Mouse (Mus musculus) stomach, embryonic 15.5 days (tissue): ENCODE measurements around the gene Fzd5. TPM values are rescaled to one million over a fixed set of nuclear protein-coding genes. Genes with fewer than 3 reads are reported as not detected.
A peak's percentile ranks its signal among the peaks of the same experiment; 100 is the strongest.

Source experiments
- ATAC-seq: fragments of 200-750 bp; cut with Nextera tagmentation; 2 replicates; pipeline ENCODE4 v1.8.0; 2017; ENCODE audit warnings: low read depth, moderate number of reproducible peaks, moderate TSS enrichment; ENCODE audit not compliant: insufficient read depth, low FRiP score
- H3K27ac ChIP-seq: fragments of 300-500 bp; sonication (generic); 2 replicates; pipeline ENCODE4 v1.5.1; 2015; ENCODE audit warnings: mild to moderate bottlenecking, inconsistent platforms
- H3K27me3 ChIP-seq: fragments of 300-500 bp; sonication (generic); replicated peaks from 2 replicates; pipeline ENCODE4 v1.6.1; 2015; ENCODE audit warnings: inconsistent platforms
- H3K36me3 ChIP-seq: fragments of 300-500 bp; sonication (generic); 2 replicates; pipeline ENCODE4 v1.6.1; 2015; ENCODE audit warnings: inconsistent platforms
- H3K4me1 ChIP-seq: fragments of 300-500 bp; sonication (generic); 2 replicates; pipeline ENCODE4 v1.6.1; 2015; ENCODE audit warnings: inconsistent platforms
- H3K4me2 ChIP-seq: fragments of 300-500 bp; sonication (generic); 2 replicates; pipeline ENCODE4 v1.6.1; 2015; ENCODE audit warnings: mild to moderate bottlenecking, inconsistent platforms
- H3K4me3 ChIP-seq: fragments of 300-500 bp; sonication (generic); replicated peaks from 2 replicates; pipeline ENCODE4 v1.5.1; 2015; ENCODE audit warnings: inconsistent platforms
- H3K9ac ChIP-seq: fragments of 300-500 bp; sonication (generic); 2 replicates; pipeline ENCODE4 v1.6.1; 2015; ENCODE audit warnings: inconsistent platforms
- H3K9me3 ChIP-seq: fragments of 300-500 bp; sonication (generic); 2 replicates; pipeline ENCODE4 v1.6.1; 2016; ENCODE audit warnings: inconsistent platforms
- WGBS: fragments of 180-500 bp; shearing (Covaris S2); methylation state at CpG from one replicate; pipeline ENCODE4 v1.1.7; 2015; 5-methylcytosine and 5-hydroxymethylcytosine counted together
- polyA plus RNA-seq: library from polyadenylated mRNA; unstranded; fragments of >200 nt; fragmentation: Nextera tagmentation; extraction: Ambion mirVana; gene quantifications from 2 replicates; pipeline ENCODE4 v1.2.1, GENCODE M21; 2015

Fzd5 gene
- polyA plus RNA-seq, 1 experiment from 2014 or later, result 7.3 TPM

DNA sequence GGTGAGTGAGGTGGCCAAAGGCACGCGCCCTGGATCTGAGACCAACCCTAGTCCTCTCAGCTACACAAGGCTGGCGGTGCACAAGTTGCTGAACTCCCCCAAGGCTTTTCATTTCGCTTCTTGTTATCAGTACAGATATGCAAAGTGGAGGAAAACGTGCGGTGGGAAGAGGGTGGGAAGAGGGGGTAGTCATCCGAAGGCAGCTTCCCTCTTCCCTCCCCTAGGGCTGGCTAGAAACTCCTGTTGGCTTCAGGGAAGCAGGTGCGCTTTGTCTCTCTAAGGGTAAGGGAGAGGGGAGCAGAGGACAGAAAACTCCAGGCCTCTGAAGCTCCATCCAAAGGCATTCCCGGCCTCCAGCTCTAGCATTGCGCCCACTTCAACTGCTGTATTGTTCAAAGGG is 5.4 kb downstream of the Fzd5 start:
- peak; percentile 31 for ATAC-seq
- H3K4me1 ChIP-seq, result peaks cover 32% of the 10 kb centered on the region
- H3K4me2 ChIP-seq, result peak overlapping the region; percentile 95
- 0 out of 2 replicates have a peak, but pooled peaks cover 3% of the 10 kb centered on the region for H3K36me3 ChIP-seq
- WGBS, result 48% methylated on average over 10 of the region's 10 CpGs
- no peak overlapping the region for H3K27ac ChIP-seq
- H3K27me3 ChIP-seq, result no peaks in the 10 kb centered on the region
- no peak overlapping the region for H3K9ac ChIP-seq
- peak overlapping the region; percentile 18 for H3K4me3 ChIP-seq
- H3K9me3 ChIP-seq, result no peaks in the 10 kb centered on the region

DNA sequence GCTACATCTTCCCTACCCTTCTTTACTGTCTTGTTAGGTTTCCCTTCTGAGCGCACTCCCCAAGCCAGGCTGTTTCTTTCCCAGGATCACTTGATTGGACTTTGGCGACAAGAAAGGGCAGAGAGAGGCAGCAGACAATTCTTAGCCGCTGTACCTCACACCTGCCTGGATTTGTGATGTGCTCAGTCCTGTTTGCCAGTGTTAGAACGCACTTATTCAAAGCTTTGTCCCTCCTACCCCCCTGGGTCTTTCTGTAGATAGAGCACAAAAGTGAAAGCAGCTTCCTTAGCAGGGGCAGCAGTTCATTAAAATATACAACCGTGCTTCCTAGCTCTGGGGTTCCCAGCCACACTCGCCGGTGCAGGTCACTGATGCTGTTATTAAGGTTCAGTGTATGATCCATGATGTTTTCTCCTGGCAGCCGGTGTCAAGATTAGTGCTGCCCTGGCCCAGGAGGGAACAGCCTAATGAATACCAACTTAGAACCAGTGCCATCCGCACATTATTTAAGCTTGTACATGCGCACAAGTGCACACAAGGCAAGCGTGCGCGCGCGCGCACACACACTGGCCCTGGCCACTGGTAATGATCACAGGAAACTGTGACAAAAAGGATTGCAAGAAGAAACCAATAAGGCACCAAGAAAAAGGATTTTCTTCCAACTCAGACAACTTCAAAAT is 6.1 kb downstream of the Fzd5 start:
- H3K4me2 ChIP-seq, result peak overlapping the region; percentile 95; the same call in 1 of the 2 replicates

DNA sequence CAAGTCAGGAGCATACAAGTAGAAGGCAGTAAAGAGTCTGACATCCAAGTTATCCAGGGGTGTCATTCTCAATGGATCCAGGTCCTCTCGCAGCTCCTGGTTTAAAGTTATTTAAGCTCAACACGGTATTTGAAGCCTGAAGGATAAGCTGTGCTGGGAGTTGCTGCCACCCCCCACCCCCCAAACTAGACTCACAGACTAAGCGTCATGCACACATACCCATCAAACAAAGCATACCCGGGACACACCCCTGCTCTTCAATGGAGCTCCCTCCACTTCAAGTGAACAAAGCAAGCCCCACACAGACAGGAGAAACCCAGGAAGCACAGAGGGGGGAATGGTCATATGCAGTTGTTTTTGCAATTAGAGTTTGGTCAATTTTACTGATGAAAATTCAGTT is 7.5 kb downstream of the Fzd5 start:
- no peak for ATAC-seq

More for the DNA sequence above, 6.1 kb downstream of the Fzd5 start:
- ATAC-seq, result no peak
- Histone ChIP-seq H3K4me3 (no peak overlapping the region), H3K4me1 (peaks cover 32% of the 10 kb centered on the region), H3K27me3 (no peaks in the 10 kb centered on the region), H3K27ac (no peak overlapping the region), H3K36me3 (0 out of 2 replicates have a peak, but pooled peaks cover 3% of the 10 kb centered on the region), H3K9ac (no peak overlapping the region), H3K9me3 (no peaks in the 10 kb centered on the region)
- WGBS, result 66% methylated on average over 16 of the region's 16 CpGs

DNA sequence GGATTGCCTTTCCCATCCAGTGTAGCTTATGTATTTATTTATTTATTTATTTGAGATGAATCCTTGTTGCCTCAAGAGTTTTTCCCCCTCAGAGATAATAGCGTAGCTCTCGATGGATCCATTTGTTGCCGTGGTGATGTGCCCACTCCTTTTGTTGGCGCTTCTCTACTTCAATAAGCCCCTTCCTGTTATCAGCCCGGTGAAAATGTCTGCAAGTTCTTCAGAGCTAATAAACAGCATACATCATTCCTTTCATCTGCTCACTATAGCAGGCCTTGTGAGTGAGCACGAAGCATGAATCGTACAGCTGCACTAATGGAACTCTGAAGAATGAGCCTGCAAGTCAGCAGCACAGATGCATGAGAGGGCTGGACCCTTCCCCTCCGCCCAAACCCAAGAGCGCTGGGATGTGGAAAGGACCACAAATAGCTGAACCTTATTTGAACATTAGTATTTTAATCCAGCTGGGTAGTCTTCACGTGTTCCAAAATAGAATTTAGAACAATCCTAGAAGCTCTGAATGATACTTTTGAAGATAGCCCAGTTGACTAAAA is 16.4 kb downstream of the Fzd5 start:
- no peak for ATAC-seq
- WGBS, result 56% methylated on average over 10 of the region's 10 CpGs

More for the DNA sequence above, 7.5 kb downstream of the Fzd5 start:
- Histone ChIP-seq H3K9me3 (no peaks in the 10 kb centered on the region), H3K4me1 (peaks cover 22% of the 10 kb centered on the region), H3K27ac (no peak overlapping the region), H3K9ac (no peak overlapping the region), H3K27me3 (no peaks in the 10 kb centered on the region), H3K4me3 (no peak overlapping the region), H3K4me2 (no peak overlapping the region), H3K36me3 (0 out of 2 replicates have a peak, but pooled peaks cover 3% of the 10 kb centered on the region)
- WGBS, result 70% methylated on average over 4 of the region's 4 CpGs

DNA sequence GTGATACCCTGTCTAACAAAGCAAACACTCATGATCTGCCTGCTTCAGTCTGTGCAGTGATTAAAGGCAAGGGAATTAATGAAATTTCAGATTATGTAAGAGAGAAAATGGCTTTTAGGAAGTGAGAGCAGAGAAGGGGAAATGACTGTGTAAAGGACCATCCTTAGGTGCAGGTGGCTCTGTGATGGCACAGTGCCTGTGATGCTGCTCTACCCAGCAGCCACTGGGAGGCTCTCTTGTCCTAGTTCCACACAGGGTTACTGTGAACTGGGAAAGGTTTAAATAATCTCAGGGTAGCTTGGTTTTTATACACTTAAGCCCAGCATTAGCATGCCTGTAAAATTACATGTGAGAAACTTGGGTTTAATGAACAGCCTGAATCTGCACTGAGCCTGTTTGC is 20.0 kb downstream of the Fzd5 start:
- Histone ChIP-seq H3K27me3 (no peaks in the 10 kb centered on the region), H3K36me3 (no peaks in the 10 kb centered on the region), H3K9me3 (no peaks in the 10 kb centered on the region), H3K9ac (no peak overlapping the region), H3K4me1 (0 out of 2 replicates have a peak, but pooled peaks cover 3% of the 10 kb centered on the region), H3K27ac (no peak overlapping the region), H3K4me2 (no peak overlapping the region), H3K4me3 (no peak overlapping the region)
- ATAC-seq, result peak; percentile 63; the same call in 1 of the 2 replicates

More for the DNA sequence above, 16.4 kb downstream of the Fzd5 start:
- Histone ChIP-seq H3K9me3 (no peaks in the 10 kb centered on the region), H3K36me3 (no peaks in the 10 kb centered on the region), H3K4me1 (0 out of 2 replicates have a peak, but pooled peaks cover 3% of the 10 kb centered on the region), H3K4me2 (no peak overlapping the region), H3K9ac (no peak overlapping the region), H3K27ac (no peak overlapping the region), H3K4me3 (no peak overlapping the region), H3K27me3 (no peaks in the 10 kb centered on the region)

DNA sequence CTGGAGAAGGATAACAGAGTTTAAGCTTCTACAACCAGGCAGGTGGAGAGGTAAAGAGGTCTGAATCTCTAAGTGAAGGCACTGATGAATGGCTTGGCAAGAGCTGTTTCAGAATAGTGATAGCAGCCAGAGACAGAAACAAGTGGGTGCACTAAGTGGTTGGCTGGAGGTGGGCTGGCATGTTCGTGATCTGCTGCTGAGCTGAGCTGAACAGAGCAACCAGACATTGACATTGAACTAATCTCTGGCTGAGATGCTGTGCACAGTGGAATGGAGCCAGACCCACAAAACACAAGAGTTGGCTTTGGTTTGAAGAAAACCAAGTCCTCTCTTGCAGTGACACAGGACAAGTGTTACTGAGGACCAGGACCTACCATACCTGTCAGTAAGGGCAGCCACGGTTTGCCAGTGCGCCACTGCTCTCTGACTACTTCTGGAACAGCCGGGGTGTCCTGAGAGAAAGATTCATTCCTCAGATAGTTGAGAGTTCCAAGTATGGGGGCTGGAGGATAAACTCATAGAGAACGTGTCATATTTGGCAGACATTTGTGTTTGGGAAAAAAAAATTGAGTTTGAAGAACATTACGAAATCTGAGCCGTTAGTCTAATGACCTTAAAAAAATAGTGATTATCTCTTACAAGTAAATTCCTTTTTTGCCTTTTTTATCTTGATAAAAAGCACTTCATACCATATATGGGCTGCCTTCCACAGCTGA is 20.8 kb downstream of the Fzd5 start:
- no peaks in the 10 kb centered on the region for H3K27me3 ChIP-seq
- H3K4me1 ChIP-seq, result 0 out of 2 replicates have a peak, but pooled peaks cover 3% of the 10 kb centered on the region
- H3K9me3 ChIP-seq, result no peaks in the 10 kb centered on the region
- no peak for ATAC-seq
- no peak overlapping the region for H3K4me2 ChIP-seq
- H3K36me3 ChIP-seq, result no peaks in the 10 kb centered on the region
- H3K9ac ChIP-seq, result no peak overlapping the region
- H3K4me3 ChIP-seq, result no peak overlapping the region
- WGBS, result 72% methylated on average over 7 of the region's 7 CpGs
- H3K27ac ChIP-seq, result no peak overlapping the region

DNA sequence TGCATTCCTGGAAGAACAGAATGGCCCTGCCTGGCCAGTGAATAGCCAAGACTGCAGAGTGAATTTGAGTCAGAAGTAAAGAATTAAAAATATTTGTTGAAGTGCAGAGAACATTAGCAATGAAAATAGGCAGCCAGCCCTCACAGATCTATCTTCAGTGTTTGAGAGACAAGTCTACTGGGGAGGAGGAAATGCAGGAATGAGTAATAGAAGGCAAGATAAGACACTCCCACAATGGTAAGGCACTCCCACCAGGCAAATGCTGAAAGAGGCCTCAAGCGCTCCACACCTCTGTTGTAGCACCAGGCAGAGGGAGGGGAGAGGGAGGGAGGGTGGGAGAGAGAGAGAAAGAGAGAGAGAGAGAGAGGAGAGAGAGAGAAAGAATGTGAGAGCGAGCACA is 22.1 kb downstream of the Fzd5 start:
- Histone ChIP-seq H3K36me3 (no peaks in the 10 kb centered on the region), H3K9me3 (no peaks in the 10 kb centered on the region), H3K27me3 (no peaks in the 10 kb centered on the region), H3K4me2 (no peak overlapping the region), H3K27ac (peak overlapping the region; percentile 48; the same call in 1 of the 2 replicates), H3K4me3 (no peak overlapping the region), H3K4me1 (no peaks in the 10 kb centered on the region), H3K9ac (no peak overlapping the region)
- WGBS, result 55% methylated on average over 2 of the region's 2 CpGs
- peak; percentile 82 for ATAC-seq

DNA sequence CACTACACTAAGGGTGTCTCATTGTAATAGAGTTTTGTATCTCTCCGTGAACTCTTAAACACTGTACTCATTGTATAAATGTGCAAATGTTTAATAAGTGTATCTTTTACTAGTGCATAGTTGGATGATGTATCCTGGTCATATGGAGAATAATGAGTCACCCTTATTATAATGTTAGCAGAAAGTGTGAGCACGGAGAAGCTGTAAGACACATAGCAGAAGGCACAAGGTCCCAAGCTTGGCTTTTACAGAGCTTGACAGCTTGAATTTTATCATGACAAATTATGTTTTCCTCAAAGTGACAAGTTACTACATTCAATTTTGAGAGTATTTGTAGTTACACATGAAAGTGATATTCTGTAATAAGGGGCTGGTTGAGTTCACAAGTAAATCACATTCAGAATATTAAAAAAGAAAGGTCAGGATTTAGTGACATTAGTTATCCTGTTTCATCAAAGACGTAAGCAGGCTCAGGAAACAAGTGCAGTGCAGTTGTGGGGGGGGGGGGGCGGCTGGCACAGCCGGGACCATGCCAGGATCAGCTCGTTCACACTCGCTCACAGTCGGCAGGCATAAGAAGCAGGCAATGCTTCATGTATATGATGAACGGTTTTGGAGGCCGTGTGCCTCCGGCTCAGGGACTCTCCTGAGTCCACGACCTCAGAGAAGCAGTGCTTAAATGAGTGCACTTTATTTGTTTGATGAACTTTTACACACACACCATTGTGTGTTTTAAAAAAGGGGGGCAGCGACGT is 25.4 kb downstream of the Fzd5 start:
- no peaks in the 10 kb centered on the region for H3K4me1 ChIP-seq
- no peaks in the 10 kb centered on the region for H3K36me3 ChIP-seq
- WGBS, result 69% methylated on average over 14 of the region's 14 CpGs
- no peak for ATAC-seq
- H3K27ac ChIP-seq, result no peak overlapping the region
- H3K9me3 ChIP-seq, result no peaks in the 10 kb centered on the region
- no peak overlapping the region for H3K4me3 ChIP-seq
- H3K9ac ChIP-seq, result no peak overlapping the region
- H3K4me2 ChIP-seq, result no peak overlapping the region
- H3K27me3 ChIP-seq, result no peaks in the 10 kb centered on the region

DNA sequence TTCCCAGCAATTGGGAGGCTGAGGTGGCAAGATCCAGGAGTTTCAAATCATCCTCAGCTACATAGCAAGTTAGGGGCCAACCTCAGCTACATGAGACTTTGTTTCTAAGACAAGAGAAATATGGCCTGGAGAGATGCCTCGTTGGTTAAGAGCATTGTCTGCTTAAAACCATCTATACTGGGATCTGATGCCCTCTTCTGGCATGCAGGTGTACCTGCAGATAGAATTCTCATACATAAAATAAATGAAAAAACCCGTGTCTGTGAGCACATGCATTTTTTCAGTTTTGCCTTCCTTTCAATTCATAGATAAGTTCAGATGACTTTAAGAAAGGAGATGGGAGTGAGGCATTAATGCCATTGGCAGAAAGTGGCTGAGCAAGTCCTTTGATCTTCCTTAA is 27.7 kb downstream of the Fzd5 start:
- H3K9me3 ChIP-seq, result no peaks in the 10 kb centered on the region
- no peaks in the 10 kb centered on the region for H3K4me1 ChIP-seq
- H3K27ac ChIP-seq, result no peak overlapping the region
- H3K27me3 ChIP-seq, result no peaks in the 10 kb centered on the region
- H3K9ac ChIP-seq, result no peak overlapping the region
- H3K4me3 ChIP-seq, result no peak overlapping the region
- WGBS, result 22% methylated on average over 2 of the region's 2 CpGs
- H3K4me2 ChIP-seq, result no peak overlapping the region
- H3K36me3 ChIP-seq, result no peaks in the 10 kb centered on the region; the same call in 1 of the 2 replicates
- no peak for ATAC-seq

DNA sequence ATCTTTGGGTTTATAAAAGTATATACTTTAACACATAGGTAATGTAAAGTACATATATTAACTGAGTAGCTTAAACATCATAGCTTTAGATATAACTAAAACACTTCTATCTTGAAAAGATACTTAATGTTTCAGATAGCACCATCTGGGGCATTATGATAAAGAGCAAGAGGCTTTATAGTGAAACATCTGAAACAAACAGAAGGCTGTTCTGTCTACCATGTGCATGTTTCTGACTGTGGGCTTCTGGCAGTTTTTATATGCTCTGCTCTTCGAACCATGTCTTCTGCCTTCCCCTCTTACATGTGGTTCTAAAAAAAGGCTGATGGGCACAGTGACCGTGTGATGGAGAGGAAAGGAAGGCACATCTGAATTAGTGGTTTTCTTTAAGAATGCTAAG is 30.9 kb downstream of the Fzd5 start:
- Histone ChIP-seq H3K9ac (no peak overlapping the region), H3K4me2 (no peak overlapping the region), H3K27ac (no peak overlapping the region), H3K36me3 (peaks cover 9% of the 10 kb centered on the region; the same call in 1 of the 2 replicates), H3K4me3 (no peak overlapping the region), H3K4me1 (no peaks in the 10 kb centered on the region), H3K9me3 (no peaks in the 10 kb centered on the region), H3K27me3 (no peaks in the 10 kb centered on the region)
- 88% methylated on average over 2 of the region's 2 CpGs for WGBS
- no peak for ATAC-seq

DNA sequence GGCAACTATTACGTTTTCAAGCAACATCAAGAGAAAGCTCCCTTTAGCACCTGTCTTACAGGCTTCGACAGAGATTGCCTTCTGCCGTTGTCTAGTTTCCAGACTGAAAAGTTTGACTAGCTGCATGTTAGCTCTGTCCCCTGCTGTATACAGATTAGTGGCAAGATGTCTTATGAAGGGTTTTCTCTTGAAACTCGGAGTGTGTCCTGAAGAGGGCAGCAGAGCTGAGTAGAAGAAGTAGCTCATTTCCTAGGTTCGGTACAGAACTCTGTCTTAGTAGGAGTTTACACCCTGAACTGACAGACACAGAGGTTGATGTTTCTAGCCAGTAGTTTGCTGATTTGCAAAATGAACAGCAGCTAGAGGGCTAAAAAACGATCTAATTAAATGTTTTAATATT is 32.3 kb downstream of the Fzd5 start:
- no peaks in the 10 kb centered on the region for H3K27me3 ChIP-seq
- WGBS, result 40% methylated on average over 6 of the region's 6 CpGs
- peaks cover 9% of the 10 kb centered on the region; the same call in 1 of the 2 replicates for H3K36me3 ChIP-seq
- no peak overlapping the region for H3K9ac ChIP-seq
- no peak overlapping the region for H3K27ac ChIP-seq
- H3K4me2 ChIP-seq, result no peak overlapping the region
- no peak overlapping the region for H3K4me3 ChIP-seq
- H3K9me3 ChIP-seq, result no peaks in the 10 kb centered on the region
- H3K4me1 ChIP-seq, result no peaks in the 10 kb centered on the region
- ATAC-seq, result no peak
